Mouse (Mus musculus): ENCODE measurements at regions not wholly inside any gene's neighbourhood (a gene's known extent, or its start where the extent isn't known, plus 50 kb on each side); places are given as distances from the start of the nearest gene placed in this dataset.
"Not testable (repeated sequence)": the region's sequence is repeated elsewhere in the genome, so short reads cannot be mapped to it uniquely, and the experiment has no call there.

DNA sequence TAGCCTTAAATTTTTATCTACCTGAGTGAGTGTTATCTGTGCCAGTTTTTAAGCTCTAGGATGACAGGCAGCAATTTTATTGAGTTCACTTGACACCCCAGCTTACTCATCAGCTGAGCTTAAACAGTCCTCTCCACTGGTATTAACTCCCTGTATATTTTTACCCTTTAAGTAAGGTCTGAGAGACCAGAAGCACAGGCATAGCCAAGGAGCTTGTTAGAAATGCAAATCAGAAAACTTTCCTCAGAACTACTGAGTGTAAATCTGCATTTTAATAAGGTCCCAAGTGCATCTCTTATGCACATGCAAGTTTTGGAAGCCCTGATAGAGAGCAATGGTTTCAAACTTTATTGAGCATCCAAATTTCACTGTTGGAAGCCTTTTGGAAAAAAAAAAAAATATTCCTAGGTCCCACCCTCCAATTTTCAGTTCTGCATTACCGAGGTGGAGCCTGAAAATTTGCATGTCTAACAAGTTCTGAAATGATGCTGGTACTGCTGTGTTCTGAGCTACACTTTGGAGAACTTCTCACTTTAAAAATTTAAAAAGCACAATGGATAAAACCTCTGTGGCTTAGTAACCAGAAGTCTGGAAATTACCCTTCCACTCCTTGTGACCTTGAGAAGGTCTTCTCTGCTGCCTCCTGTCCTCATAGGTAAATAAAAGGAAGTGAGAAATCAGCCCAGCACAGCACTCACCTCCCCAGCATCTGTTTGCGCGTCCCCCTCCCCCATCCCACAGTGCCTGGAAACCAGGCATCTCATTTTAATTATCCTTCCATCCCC is 226.0 kb downstream of the Cd47 start:
- H3K4me2 ChIP-seq (replicated peaks; ENCODE audit: low read depth, low read length) = no peak overlapping the region
- no peak overlapping the region for H3K9ac ChIP-seq (replicated peaks; ENCODE audit: low read depth, low read length)
- H3K27ac ChIP-seq (ENCODE audit: low read length) = no peak overlapping the region
- no peaks in the 10 kb centered on the region for H3K36me3 ChIP-seq (ENCODE audit: control insufficient read depth, insufficient read depth, low read length)
- no peak for ATAC-seq (ENCODE audit: insufficient number of reproducible peaks, insufficient read depth, low FRiP score, low read depth)
- H3K27me3 ChIP-seq (ENCODE audit: control insufficient read depth, insufficient read depth, low read length) = no peaks in the 10 kb centered on the region
- WGBS = 15% methylated on average over 3 of the region's 3 CpGs
- H3K4me3 ChIP-seq (ENCODE audit: low read depth, low read length) = no peak overlapping the region
- no peaks in the 10 kb centered on the region for H3K9me3 ChIP-seq (ENCODE audit: control insufficient read depth, low read depth, low read length)
- H3K4me1 ChIP-seq (ENCODE audit: control insufficient read depth, insufficient read depth, low read length) = no peaks in the 10 kb centered on the region

- H3K9ac ChIP-seq (replicated peaks; ENCODE audit: low read depth, low read length) = no peak overlapping the region
- H3K4me2 ChIP-seq (replicated peaks; ENCODE audit: low read depth, low read length) = no peak overlapping the region
- 11% methylated on average over 2 of the region's 2 CpGs for WGBS
- no peaks in the 10 kb centered on the region for H3K27me3 ChIP-seq (ENCODE audit: control insufficient read depth, insufficient read depth, low read length)
- no peak overlapping the region for H3K4me3 ChIP-seq (ENCODE audit: low read depth, low read length)
- H3K27ac ChIP-seq (ENCODE audit: low read length) = no peak overlapping the region
- no peaks in the 10 kb centered on the region for H3K4me1 ChIP-seq (ENCODE audit: control insufficient read depth, insufficient read depth, low read length)
- ATAC-seq (ENCODE audit: insufficient number of reproducible peaks, insufficient read depth, low FRiP score, low read depth) = no peak
- no peaks in the 10 kb centered on the region for H3K36me3 ChIP-seq (ENCODE audit: control insufficient read depth, insufficient read depth, low read length)
- no peaks in the 10 kb centered on the region for H3K9me3 ChIP-seq (ENCODE audit: control insufficient read depth, low read depth, low read length)
Measured at GRCm38 (mm10) chr16:50027189-50027588, 226.9 kb downstream of the Cd47 start.

DNA sequence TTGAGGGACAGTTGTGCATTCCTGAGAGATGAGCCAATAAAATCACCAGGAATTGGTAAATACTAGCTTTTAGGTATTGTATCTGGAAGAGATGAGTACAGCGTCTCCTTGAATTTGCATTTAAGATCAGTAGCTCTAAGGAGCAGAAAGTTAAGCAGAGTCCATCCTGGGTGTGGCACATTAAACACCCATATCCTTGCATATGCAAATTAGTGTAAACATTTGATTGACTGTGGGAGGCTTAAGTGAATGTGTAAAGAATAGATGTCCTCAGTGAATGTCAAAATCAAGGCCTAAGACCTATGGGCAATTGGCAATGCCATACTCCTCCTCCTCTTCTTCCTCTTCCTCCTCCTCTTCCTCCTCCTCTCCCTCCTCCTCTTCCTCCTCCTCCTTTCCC is 229.4 kb downstream of the Cd47 start:
- WGBS = 93% methylated on average over 1 of the region's 1 CpGs

DNA sequence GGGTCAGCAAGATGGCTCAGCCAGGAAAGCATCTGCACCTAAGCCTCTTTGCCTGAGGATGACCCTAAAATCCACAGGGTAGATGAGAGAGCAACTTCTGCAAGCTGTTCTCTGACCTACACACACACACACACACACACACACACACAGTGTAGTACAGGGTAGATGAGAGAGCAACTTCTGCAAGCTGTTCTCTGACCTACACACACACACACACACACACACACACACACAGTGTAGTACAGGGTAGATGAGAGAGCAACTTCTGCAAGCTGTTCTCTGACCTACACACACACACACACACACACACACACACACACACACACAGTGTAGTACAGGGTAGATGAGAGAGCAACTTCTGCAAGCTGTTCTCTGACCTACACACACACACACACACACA is 230.0 kb downstream of the Cd47 start:
- not testable (repeated sequence) for H3K27me3 ChIP-seq (ENCODE audit: control insufficient read depth, insufficient read depth, low read length); H3K4me2 ChIP-seq (replicated peaks; ENCODE audit: low read depth, low read length); H3K4me1 ChIP-seq (ENCODE audit: control insufficient read depth, insufficient read depth, low read length); H3K4me3 ChIP-seq (ENCODE audit: low read depth, low read length); H3K27ac ChIP-seq (ENCODE audit: low read length); H3K36me3 ChIP-seq (ENCODE audit: control insufficient read depth, insufficient read depth, low read length); H3K9ac ChIP-seq (replicated peaks; ENCODE audit: low read depth, low read length); H3K9me3 ChIP-seq (ENCODE audit: control insufficient read depth, low read depth, low read length)
- ATAC-seq (ENCODE audit: insufficient number of reproducible peaks, insufficient read depth, low FRiP score, low read depth) = peak; percentile 54

More for the DNA sequence above, 229.4 kb downstream of the Cd47 start:
- H3K36me3 ChIP-seq (ENCODE audit: control insufficient read depth, insufficient read depth, low read length) = no peaks in the 10 kb centered on the region
- H3K27me3 ChIP-seq (ENCODE audit: control insufficient read depth, insufficient read depth, low read length) = no peaks in the 10 kb centered on the region
- H3K4me1 ChIP-seq (ENCODE audit: control insufficient read depth, insufficient read depth, low read length) = no peaks in the 10 kb centered on the region
- H3K4me3 ChIP-seq (ENCODE audit: low read depth, low read length) = no peak overlapping the region
- no peaks in the 10 kb centered on the region for H3K9me3 ChIP-seq (ENCODE audit: control insufficient read depth, low read depth, low read length)
- no peak overlapping the region for H3K27ac ChIP-seq (ENCODE audit: low read length)
- H3K4me2 ChIP-seq (replicated peaks; ENCODE audit: low read depth, low read length) = no peak overlapping the region
- no peak overlapping the region for H3K9ac ChIP-seq (replicated peaks; ENCODE audit: low read depth, low read length)
- ATAC-seq (ENCODE audit: insufficient number of reproducible peaks, insufficient read depth, low FRiP score, low read depth) = no peak

DNA sequence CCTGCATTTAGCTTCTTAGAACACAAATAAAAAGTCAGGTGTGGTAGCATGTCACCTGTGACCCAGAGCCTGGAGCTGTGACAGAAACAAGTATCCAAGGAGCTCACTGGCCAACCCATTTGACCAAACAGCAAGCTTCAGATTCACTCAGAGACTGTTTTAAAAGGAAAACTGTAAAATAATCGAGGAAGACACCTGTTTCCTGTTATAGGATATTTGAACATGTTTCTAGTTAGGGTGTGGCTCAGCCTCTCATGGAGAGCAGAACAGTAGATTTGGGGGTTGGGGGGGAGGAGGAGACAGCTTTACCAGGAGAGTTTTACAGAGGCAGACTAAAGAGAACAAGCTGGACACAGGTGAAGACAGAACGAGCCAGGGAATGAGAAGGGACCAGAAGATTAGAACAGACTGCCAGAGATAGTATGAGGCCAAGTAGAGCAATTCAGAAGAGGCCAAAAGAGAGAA is 230.6 kb downstream of the Cd47 start:
- no peak overlapping the region for H3K27ac ChIP-seq (ENCODE audit: low read length)
- 24% methylated on average over 2 of the region's 2 CpGs for WGBS
- H3K4me3 ChIP-seq (ENCODE audit: low read depth, low read length) = no peak overlapping the region
- no peak overlapping the region for H3K9ac ChIP-seq (replicated peaks; ENCODE audit: low read depth, low read length)
- H3K9me3 ChIP-seq (ENCODE audit: control insufficient read depth, low read depth, low read length) = no peaks in the 10 kb centered on the region
- no peaks in the 10 kb centered on the region for H3K36me3 ChIP-seq (ENCODE audit: control insufficient read depth, insufficient read depth, low read length)
- ATAC-seq (ENCODE audit: insufficient number of reproducible peaks, insufficient read depth, low FRiP score, low read depth) = no peak
- no peaks in the 10 kb centered on the region for H3K27me3 ChIP-seq (ENCODE audit: control insufficient read depth, insufficient read depth, low read length)
- H3K4me2 ChIP-seq (replicated peaks; ENCODE audit: low read depth, low read length) = no peak overlapping the region
- no peaks in the 10 kb centered on the region for H3K4me1 ChIP-seq (ENCODE audit: control insufficient read depth, insufficient read depth, low read length)

DNA sequence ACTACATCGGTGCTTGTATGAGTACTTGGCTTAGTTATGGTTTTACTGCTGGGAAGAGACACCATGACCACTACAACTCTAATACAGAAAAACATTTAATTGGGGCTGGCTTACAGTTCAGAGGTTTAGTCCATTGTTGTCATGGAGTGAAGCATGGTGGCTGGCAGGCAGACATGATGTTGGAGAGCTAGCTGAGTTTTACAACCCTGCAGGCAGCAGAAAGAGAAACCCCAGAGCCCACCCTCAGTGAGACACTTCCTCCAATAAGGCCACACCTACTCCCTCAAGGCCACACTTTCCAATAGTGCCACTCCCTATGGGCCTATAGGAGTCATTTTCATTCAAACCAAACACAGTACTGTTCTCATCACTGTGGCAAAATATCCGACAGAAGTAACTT is 232.5 kb downstream of the Cd47 start:
- Histone ChIP-seq H3K4me1 (ENCODE audit: control insufficient read depth, insufficient read depth, low read length) (no peaks in the 10 kb centered on the region), H3K27me3 (ENCODE audit: control insufficient read depth, insufficient read depth, low read length) (no peaks in the 10 kb centered on the region), H3K27ac (ENCODE audit: low read length) (no peak overlapping the region), H3K4me3 (ENCODE audit: low read depth, low read length) (no peak overlapping the region), H3K9ac (replicated peaks; ENCODE audit: low read depth, low read length) (no peak overlapping the region), H3K4me2 (replicated peaks; ENCODE audit: low read depth, low read length) (no peak overlapping the region), H3K36me3 (ENCODE audit: control insufficient read depth, insufficient read depth, low read length) (no peaks in the 10 kb centered on the region), H3K9me3 (ENCODE audit: control insufficient read depth, low read depth, low read length) (no peaks in the 10 kb centered on the region)
- ATAC-seq (ENCODE audit: insufficient number of reproducible peaks, insufficient read depth, low FRiP score, low read depth) = no peak
- 73% methylated on average over 2 of the region's 2 CpGs for WGBS

DNA sequence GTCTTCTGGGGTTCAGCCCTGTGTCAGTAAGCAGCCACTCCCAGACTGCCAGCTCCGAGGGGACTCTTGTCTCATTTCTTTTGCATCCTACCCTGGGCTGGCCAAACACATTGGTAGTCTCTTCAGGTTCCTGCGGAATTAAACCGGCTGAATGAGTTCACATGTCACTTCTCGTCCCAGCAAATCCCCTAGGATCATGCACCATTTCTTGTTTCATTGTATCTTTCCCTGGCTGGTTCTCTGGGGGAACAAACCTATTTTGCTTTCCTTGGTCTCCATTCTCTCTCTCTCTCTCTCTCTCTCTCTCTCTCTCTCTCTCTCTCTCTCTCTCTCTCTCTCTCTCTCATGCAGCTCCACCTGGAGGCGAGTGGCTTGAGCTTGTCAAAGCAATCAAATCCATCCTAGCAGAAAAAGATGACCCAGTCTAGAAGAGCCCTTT is 236.0 kb downstream of the Cd47 start:
- Histone ChIP-seq H3K27ac (ENCODE audit: low read length) (no peak overlapping the region), H3K4me3 (ENCODE audit: low read depth, low read length) (no peak overlapping the region), H3K9me3 (ENCODE audit: control insufficient read depth, low read depth, low read length) (no peaks in the 10 kb centered on the region), H3K36me3 (ENCODE audit: control insufficient read depth, insufficient read depth, low read length) (no peaks in the 10 kb centered on the region), H3K9ac (replicated peaks; ENCODE audit: low read depth, low read length) (no peak overlapping the region), H3K4me1 (ENCODE audit: control insufficient read depth, insufficient read depth, low read length) (no peaks in the 10 kb centered on the region), H3K4me2 (replicated peaks; ENCODE audit: low read depth, low read length) (no peak overlapping the region), H3K27me3 (ENCODE audit: control insufficient read depth, insufficient read depth, low read length) (no peaks in the 10 kb centered on the region)
- WGBS = 53% methylated on average over 5 of the region's 5 CpGs
- no peak for ATAC-seq (ENCODE audit: insufficient number of reproducible peaks, insufficient read depth, low FRiP score, low read depth)

GRCm38 (mm10) chr16:50044103-50044502 is 243.8 kb downstream of the Cd47 start:
- Histone ChIP-seq H3K4me1 (ENCODE audit: control insufficient read depth, insufficient read depth, low read length) (no peaks in the 10 kb centered on the region), H3K36me3 (ENCODE audit: control insufficient read depth, insufficient read depth, low read length) (no peaks in the 10 kb centered on the region), H3K4me2 (replicated peaks; ENCODE audit: low read depth, low read length) (no peak overlapping the region), H3K27me3 (ENCODE audit: control insufficient read depth, insufficient read depth, low read length) (no peaks in the 10 kb centered on the region), H3K27ac (ENCODE audit: low read length) (no peak overlapping the region), H3K9ac (replicated peaks; ENCODE audit: low read depth, low read length) (no peak overlapping the region), H3K9me3 (ENCODE audit: control insufficient read depth, low read depth, low read length) (no peaks in the 10 kb centered on the region), H3K4me3 (ENCODE audit: low read depth, low read length) (no peak overlapping the region)
- ATAC-seq (ENCODE audit: insufficient number of reproducible peaks, insufficient read depth, low FRiP score, low read depth) = no peak
- WGBS = 81% methylated on average over 1 of the region's 1 CpGs

All from stomach, embryonic 14.5 days (tissue).